Mouse (Mus musculus): ENCODE data around the gene Tssc4.

Gene Tssc4

DNA sequence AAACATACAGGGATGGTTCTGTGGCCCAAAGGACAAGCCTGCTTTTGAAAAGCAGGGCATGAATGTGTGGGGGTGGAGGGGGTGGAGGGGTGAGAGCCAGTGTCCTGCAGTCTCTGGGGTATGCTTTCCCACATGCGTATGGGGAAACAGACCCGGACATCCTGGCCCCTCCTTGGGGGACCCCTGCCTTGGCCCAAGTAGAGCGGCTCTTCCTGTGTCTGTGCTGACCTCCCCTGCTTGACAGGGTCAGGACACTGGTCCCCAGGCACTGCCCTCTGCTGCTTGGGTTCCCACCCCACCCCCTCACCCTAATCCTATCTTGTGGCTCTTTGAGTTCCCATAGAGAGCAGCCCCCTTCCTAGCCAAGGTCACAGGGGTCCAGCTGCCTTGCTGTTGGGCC is 40.6 kb downstream of the Tssc4 start:
- in situ Hi-C loops (cut with MboI, MseI), result no loop called here

DNA sequence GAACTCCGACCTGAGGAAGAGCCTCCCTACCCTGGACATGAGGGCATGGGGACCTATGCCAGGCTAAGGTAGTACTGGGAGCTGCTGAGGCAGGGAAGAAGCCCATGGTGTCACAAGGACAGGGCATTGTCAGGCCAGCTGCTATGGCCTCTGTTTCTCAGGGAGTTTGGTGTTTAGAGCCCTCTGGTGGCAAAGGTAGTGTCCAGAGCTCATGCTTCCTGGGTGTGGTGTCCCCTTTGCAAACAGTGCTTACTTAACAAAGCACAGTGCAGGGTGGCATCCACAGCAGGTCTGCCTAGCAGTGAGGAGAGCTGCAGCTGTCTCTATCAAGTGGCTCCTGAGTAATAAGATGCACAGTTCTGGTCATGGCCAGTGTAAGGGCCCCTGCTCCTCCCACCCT is 41.8 kb downstream of the Tssc4 start:
- in situ Hi-C loops (cut with MboI, MseI), result no loop called here

DNA sequence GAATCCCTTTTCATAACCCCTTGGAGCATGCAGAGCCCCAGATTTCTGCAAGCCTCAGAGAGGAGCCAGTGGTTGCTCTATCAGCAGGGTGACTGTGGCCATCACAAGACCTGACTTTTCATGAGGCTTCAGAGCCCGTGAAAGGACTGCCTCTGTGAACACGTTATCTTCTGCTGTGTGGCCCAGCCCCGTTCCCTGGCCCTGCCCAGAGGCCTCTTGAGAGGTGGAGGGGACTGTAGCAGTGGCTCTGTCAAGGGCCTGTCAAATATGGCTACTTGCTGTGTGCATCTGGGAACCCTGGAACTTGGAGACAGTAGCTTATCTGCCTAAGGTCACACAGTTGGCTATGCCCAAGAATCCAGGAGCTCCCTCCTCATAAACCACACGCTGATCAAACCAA is 42.7 kb downstream of the Tssc4 start:
- in situ Hi-C loops (cut with MboI, MseI), result no loop called here

DNA sequence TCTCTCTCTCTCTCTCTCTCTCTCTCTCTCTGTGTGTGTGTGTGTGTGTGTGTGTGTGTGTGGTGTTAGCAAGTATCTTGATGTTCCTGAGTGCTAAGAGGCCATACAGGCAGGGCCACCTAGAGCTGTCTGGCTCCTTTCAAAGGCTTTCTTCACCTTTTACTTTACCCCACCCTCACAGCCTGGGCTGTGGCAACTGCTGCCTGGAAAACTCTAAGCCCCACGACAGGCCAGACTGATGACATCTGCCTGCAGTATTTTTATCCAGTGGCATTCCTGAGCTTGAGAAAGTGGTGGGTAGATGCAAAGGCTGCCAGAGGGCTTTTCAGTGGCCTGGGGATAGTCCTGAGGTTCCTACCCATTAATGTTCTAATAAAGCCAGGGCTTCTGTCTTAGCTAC is 43.3 kb downstream of the Tssc4 start:
- in situ Hi-C loops (cut with MboI, MseI), result no loop called here

DNA sequence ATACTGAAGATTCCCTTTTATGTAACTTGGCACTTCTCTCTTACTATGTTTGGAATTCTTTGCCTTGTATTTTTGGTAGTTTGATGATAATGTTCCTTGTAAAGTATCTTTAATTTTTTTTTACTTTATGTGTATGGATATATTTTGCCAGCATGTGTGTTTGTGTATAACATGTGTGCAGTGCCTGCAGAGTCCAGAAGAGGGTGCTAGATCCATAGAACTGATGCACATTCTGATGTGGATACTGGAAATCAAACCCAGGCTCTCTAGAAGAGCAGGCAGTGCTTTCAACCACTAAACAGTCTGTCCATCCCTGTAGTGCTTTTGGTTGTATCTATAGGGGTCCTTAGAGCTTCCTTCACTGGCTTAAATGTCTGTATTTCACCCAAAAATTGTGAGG is 45.7 kb downstream of the Tssc4 start:
- in situ Hi-C loops (cut with MboI, MseI), result no loop called here

DNA sequence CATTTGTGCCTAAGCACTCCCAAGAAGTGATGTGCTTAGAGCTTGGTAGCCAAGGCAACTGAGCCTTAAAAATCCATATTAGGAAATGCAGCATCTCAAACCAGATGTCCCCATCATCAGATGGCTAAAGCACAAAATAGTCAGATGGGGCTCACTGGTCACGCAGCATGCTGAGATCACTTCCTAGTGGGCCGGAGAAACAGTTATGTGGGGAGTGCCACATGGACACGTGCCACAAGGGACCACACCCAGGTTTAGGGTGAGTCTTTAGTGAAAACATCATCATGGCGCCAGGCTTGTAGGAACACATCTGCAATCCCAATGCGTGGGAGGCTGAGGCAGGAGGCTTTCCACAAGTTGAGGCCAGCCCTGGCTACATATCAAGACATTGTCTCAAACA is 47.5 kb downstream of the Tssc4 start:
- in situ Hi-C loops (cut with MboI, MseI), result no loop called here

DNA sequence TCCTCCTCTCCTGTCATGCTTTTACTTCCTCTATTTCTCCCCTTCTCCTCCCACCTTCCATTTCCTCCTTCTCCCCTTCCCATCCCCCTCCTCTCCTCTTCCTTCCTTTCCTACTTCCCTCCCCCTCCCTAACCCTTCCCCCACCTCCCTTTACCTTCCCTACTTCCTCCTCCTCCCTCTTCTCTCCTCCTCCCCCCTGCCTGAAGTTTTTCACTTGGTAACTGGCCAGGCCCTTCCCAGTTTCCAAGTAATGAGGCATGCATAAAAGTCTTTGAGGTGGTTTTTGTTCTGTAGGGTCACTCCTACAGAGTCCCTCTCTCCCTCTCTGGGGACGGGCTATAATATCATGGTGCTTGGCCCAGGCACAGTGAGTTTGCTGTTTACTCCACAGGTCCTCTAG is 50.4 kb downstream of the Tssc4 start:
- in situ Hi-C loops (cut with MboI, MseI), result no loop called here

DNA sequence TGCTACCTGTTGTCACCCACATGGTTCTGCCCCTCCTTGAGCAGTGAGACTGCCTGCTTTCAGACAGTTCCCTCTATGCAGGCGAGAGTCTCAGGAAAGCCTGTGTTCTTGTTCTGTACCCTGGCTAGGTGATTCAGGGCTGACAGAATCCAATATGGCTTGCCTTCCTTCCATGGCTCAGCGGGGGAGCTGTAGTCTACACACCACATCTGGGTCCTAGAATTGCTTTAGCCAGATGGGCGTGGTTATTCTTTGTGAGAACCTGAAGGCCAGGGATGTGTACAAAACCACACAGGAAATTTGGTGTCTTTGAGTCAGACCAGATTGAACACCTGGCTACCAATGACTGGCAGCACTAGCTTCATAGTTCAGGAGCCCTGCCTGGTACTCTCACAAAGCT is 50.8 kb downstream of the Tssc4 start:
- in situ Hi-C loops (cut with MboI, MseI), result no loop called here
